Mouse (Mus musculus): ENCODE measurements around the gene Ehd4.

GRCm38 (mm10) chr2:120076076-120076705 is 78.2 kb downstream of the Ehd4 start:
- no peak for TF ChIP-seq CTCF (IDR thresholded peaks at IDR 0.05; ENCODE audit: low read depth, low read length)
- no peak for TF ChIP-seq POLR2A (IDR thresholded peaks at IDR 0.05; ENCODE audit: borderline replicate concordance, low read depth, low read length)

All from bone marrow macrophage, adult 2 months (primary cell).